Mouse (Mus musculus) midbrain, embryonic 14.5 days (tissue): ENCODE results near the gene Gm20517. TPM values are rescaled to one million over a fixed set of nuclear protein-coding genes. Genes with fewer than 3 reads are reported as not detected.
"Not testable (repeated sequence)": the region's sequence is repeated elsewhere in the genome, so short reads cannot be mapped to it uniquely, and the experiment has no call there.

Experiments used
- ATAC-seq: fragments of 200-750 bp; cut with Nextera tagmentation; 2 replicates; pipeline ENCODE4 v1.8.0; 2017; ENCODE audit warnings: moderate number of reproducible peaks, moderate library complexity; ENCODE audit not compliant: low FRiP score, low TSS enrichment
- DNase-seq: peaks from one replicate; pipeline ENCODE4 v3.0.0-alpha.2; 2015
- H3K27ac ChIP-seq: fragments of 300-500 bp; sonication (generic); replicated peaks from 2 replicates; pipeline ENCODE4 v1.5.1; 2014; ENCODE audit warnings: mild to moderate bottlenecking, low read depth, low read length, moderate library complexity
- H3K27me3 ChIP-seq: fragments of 300-500 bp; sonication (generic); 2 replicates; pipeline ENCODE4 v1.6.1; 2014; ENCODE audit warnings: low read length, control low read depth, mixed read lengths; ENCODE audit not compliant: control insufficient read depth, insufficient read depth
- H3K36me3 ChIP-seq: fragments of 300-500 bp; sonication (generic); 2 replicates; pipeline ENCODE4 v1.6.1; 2014; ENCODE audit warnings: low read length, control low read depth; ENCODE audit not compliant: control insufficient read depth, insufficient read depth
- H3K4me1 ChIP-seq: fragments of 300-500 bp; sonication (generic); 2 replicates; pipeline ENCODE4 v1.6.1; 2014; ENCODE audit warnings: mild to moderate bottlenecking, antibody characterized with exemption, low read length, control low read depth; ENCODE audit not compliant: control insufficient read depth, insufficient read depth
- H3K4me2 ChIP-seq: fragments of 300-500 bp; sonication (generic); 2 replicates; pipeline ENCODE4 v1.6.1; 2014; ENCODE audit warnings: mild to moderate bottlenecking, low read length, moderate library complexity
- H3K4me3 ChIP-seq: fragments of 300-500 bp; sonication (generic); replicated peaks from 2 replicates; pipeline ENCODE4 v1.5.1; 2014; ENCODE audit warnings: low read depth, low read length
- H3K9ac ChIP-seq: fragments of 300-500 bp; sonication (generic); replicated peaks from 2 replicates; pipeline ENCODE4 v1.6.1; 2014; ENCODE audit warnings: mild to moderate bottlenecking, low read length, moderate library complexity
- H3K9me3 ChIP-seq: fragments of 300-500 bp; sonication (generic); 2 replicates; pipeline ENCODE4 v1.6.1; 2016; ENCODE audit warnings: low read length, control low read depth, mixed read lengths; ENCODE audit not compliant: control insufficient read depth
- WGBS: fragments of 180-500 bp; shearing (Covaris S2); extraction: QIAGEN DNeasy Blood & Tissue Kit; methylation state at CpG from one replicate; pipeline ENCODE4 v1.1.7; 2014; 5-methylcytosine and 5-hydroxymethylcytosine counted together
- polyA plus RNA-seq: library from polyadenylated mRNA; unstranded; fragments of >200 nt; fragmentation: Nextera tagmentation; extraction: Ambion mirVana; gene quantifications from 2 replicates; pipeline ENCODE4 v1.2.1, GENCODE M21; 2014

The Gm20517 gene
- polyA plus RNA-seq, 1 experiment from 2014 or later, result 3.2 TPM

DNA sequence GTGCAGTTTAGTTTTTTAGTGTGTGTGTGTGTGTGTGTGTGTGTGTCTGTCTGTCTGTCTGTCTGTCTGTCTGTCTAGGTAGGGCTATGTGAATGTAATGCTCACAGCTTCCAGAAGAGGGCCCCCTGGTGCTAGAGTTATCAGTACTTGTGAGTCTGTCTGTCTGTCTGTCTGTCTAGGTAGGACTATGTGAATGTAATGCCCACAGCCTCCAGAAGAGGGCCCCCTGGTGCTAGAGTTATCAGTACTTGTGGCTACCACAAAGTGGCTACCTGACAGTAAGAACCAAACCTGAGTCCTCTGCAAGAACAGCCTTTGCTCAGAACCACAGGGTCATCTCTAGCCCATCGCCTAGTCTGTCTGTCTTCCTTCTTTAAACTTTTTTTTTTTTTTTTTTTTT, 35.3 kb downstream of the Gm20517 start:
- WGBS, result 72% methylated on average over 1 of the region's 1 CpGs
- Histone ChIP-seq H3K4me1 (no peaks in the 10 kb centered on the region), H3K9ac (no peak overlapping the region), H3K4me3 (no peak overlapping the region), H3K27me3 (no peaks in the 10 kb centered on the region), H3K9me3 (no peaks in the 10 kb centered on the region), H3K4me2 (no peak overlapping the region), H3K27ac (no peak overlapping the region), H3K36me3 (peaks cover 11% of the 10 kb centered on the region; the same call in 1 of the 2 replicates)
- DNase-seq (peak; percentile 65), ATAC-seq (no peak)

DNA sequence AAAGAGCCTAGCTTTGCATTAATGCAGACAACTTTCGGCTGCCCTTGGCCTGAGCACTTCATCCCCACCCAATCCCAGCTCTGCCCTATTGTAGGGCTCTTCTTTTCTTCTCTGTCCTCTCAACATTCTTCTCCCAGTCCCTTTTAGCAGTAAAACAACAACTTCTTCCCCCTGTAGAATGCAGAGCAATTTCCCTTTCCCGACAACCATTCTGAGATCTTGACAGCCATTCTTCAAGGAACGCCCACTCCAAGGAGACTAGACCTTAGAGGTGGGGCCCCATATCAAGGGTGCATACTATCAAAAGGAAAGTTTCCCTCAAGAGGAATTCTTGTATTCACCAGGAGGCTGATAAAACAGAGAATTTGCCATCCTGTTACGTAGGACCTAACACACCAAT, 37.6 kb downstream of the Gm20517 start:
- Histone ChIP-seq H3K9me3 (no peaks in the 10 kb centered on the region), H3K4me2 (no peak overlapping the region), H3K27me3 (no peaks in the 10 kb centered on the region), H3K36me3 (peaks cover 18% of the 10 kb centered on the region; the same call in 1 of the 2 replicates), H3K4me3 (no peak overlapping the region), H3K4me1 (no peaks in the 10 kb centered on the region), H3K9ac (no peak overlapping the region), H3K27ac (no peak overlapping the region)
- ATAC-seq (no peak), DNase-seq (no peak)
- WGBS, result 33% methylated on average over 4 of the region's 4 CpGs

GRCm38 (mm10) chr17:47651953-47652352, 40.6 kb downstream of the Gm20517 start:
- Histone ChIP-seq H3K27ac (no peak overlapping the region), H3K4me1 (no peaks in the 10 kb centered on the region), H3K36me3 (peaks cover 26% of the 10 kb centered on the region; the same call in 1 of the 2 replicates), H3K4me3 (no peak overlapping the region), H3K27me3 (no peaks in the 10 kb centered on the region), H3K9ac (no peak overlapping the region), H3K4me2 (no peak overlapping the region), H3K9me3 (no peaks in the 10 kb centered on the region)
- no peak for DNase-seq
- 62% methylated on average over 2 of the region's 2 CpGs for WGBS
- ATAC-seq, result no peak

DNA sequence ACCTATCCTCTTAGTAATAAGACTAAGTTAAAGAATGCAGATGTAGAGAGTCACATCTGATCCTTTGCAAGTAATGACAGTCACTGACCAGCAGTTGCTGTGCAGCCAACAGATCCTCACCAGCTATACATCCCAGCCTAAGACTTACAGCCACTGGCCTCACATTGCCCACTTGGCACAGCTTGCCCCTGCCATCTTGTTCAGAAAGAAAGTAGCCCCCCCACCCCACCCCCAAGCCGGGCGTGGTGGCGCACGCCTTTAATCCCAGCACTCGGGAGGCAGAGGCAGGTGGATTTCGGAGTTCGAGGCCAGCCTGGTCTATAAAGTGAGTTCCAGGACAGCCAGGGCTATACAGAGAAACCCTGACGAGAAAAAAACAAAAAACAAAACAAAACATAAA, 43.0 kb downstream of the Gm20517 start:
- not testable (repeated sequence) for H3K9ac ChIP-seq, H3K27me3 ChIP-seq, H3K4me3 ChIP-seq, H3K4me2 ChIP-seq, H3K9me3 ChIP-seq, DNase-seq, H3K27ac ChIP-seq, ATAC-seq, H3K4me1 ChIP-seq
- 96% methylated on average over 8 of the region's 8 CpGs for WGBS
- H3K36me3 ChIP-seq, result peaks cover 28% of the 10 kb centered on the region

- no peaks in the 10 kb centered on the region for H3K4me1 ChIP-seq
- 91% methylated on average over 5 of the region's 5 CpGs for WGBS
- no peak overlapping the region for H3K4me3 ChIP-seq
- no peak overlapping the region for H3K27ac ChIP-seq
- ATAC-seq (no peak), DNase-seq (no peak)
- peaks cover 27% of the 10 kb centered on the region; the same call in 1 of the 2 replicates for H3K36me3 ChIP-seq
- no peak overlapping the region for H3K9ac ChIP-seq
- no peaks in the 10 kb centered on the region for H3K27me3 ChIP-seq
- H3K4me2 ChIP-seq, result no peak overlapping the region
- no peaks in the 10 kb centered on the region for H3K9me3 ChIP-seq
These were observed 44.3 kb downstream of the Gm20517 start for GRCm38 (mm10) chr17:47655697-47656096.

DNA sequence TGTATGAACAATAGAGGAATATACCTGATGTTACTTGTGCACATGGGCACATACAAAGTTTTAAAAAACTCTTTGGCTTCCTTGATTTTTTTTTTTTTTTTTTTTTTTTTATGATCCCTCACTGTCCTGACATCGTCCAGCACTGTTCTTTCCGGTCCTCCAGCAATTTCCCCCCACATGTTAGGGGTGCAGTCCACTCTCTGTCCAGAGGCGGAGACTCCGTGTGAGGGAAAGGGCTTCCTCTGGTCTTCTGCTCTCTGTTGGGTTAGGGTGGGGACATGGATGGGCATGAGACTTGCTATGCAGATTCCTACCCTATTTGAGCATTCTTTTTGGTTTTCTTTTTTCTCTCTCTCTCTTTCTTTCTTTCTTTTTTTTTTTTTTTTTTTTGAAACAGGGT, 46.5 kb downstream of the Gm20517 start:
- no peaks in the 10 kb centered on the region for H3K9me3 ChIP-seq
- H3K27me3 ChIP-seq, result no peaks in the 10 kb centered on the region
- peaks cover 25% of the 10 kb centered on the region; the same call in 1 of the 2 replicates for H3K36me3 ChIP-seq
- no peak overlapping the region for H3K4me3 ChIP-seq
- no peak overlapping the region for H3K27ac ChIP-seq
- WGBS, result 91% methylated on average over 4 of the region's 4 CpGs
- no peaks in the 10 kb centered on the region for H3K4me1 ChIP-seq
- no peak overlapping the region for H3K9ac ChIP-seq
- ATAC-seq, result no peak
- DNase-seq, result no peak
- H3K4me2 ChIP-seq, result no peak overlapping the region

GRCm38 (mm10) chr17:47658741-47659243, 47.4 kb downstream of the Gm20517 start:
- 90% methylated on average over 3 of the region's 3 CpGs for WGBS
- H3K27ac ChIP-seq, result no peak overlapping the region
- ATAC-seq, result no peak
- no peaks in the 10 kb centered on the region for H3K9me3 ChIP-seq
- H3K36me3 ChIP-seq, result peaks cover 18% of the 10 kb centered on the region; the same call in 1 of the 2 replicates
- no peak overlapping the region for H3K9ac ChIP-seq
- no peak overlapping the region for H3K4me3 ChIP-seq
- no peak overlapping the region for H3K4me2 ChIP-seq
- no peaks in the 10 kb centered on the region for H3K27me3 ChIP-seq
- H3K4me1 ChIP-seq, result no peaks in the 10 kb centered on the region
- no peak for DNase-seq

DNA sequence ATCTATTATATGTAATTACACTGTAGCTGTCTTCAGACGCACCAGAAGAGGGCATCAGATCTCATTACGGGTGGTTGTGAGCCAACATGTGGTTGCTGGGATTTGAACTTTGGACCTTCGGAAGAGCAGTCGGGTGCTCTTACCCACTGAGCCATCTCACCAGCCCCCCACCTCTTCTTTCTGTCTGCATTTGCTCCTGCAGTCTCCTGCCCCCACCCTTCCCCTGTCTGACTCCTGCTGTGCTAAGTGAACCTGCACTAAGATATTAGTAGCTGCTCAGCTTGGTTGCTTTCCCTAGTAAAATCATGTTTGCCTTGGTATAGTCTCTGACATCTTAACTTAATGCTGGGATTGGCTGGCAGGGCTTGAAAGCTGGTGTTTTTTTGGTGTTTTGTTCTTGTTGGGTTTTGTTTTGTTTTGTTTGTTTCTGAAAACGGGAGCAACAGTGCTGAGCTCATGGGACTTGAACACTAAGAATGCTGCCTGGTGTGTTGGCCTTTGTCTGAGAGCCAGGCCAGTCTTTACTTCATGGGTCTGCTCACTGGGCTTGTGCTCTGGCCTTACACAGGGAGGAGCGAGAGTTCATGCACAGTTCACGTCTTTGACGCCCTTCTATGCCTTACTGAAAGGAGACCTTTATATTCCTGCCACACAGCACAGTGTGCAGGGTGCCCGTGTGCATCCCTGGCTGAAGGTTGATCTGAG, 51.8 kb downstream of the Gm20517 start:
- no peak for DNase-seq
- Histone ChIP-seq H3K36me3 (peaks cover 12% of the 10 kb centered on the region; the same call in 1 of the 2 replicates), H3K4me1 (no peaks in the 10 kb centered on the region), H3K4me2 (no peak overlapping the region), H3K27ac (no peak overlapping the region), H3K27me3 (no peaks in the 10 kb centered on the region), H3K9me3 (no peaks in the 10 kb centered on the region), H3K9ac (no peak overlapping the region), H3K4me3 (no peak overlapping the region)
- 30% methylated on average over 9 of the region's 9 CpGs for WGBS
- no peak for ATAC-seq

DNA sequence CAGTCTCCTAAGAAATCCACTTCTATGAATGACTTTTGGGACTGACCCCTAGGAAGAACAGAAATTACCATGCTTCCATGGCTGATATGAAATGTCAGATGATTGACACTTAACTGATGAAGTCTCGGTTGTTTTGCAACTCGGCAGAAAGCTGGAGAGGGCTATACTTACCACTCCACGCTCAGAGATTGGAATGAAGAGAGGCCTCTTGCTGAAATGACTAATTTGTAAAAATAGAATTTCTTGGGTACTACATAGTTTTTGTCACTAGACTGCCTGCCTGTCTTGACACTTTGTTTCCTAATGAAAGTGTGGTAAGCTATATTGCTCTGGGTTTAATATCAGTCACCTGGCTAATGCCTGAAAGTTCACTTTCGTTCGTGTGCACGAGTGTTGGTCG, 53.1 kb downstream of the Gm20517 start:
- Histone ChIP-seq H3K27ac (no peak overlapping the region), H3K4me1 (peaks cover 6% of the 10 kb centered on the region; the same call in 1 of the 2 replicates), H3K4me2 (no peak overlapping the region), H3K27me3 (no peaks in the 10 kb centered on the region), H3K9me3 (no peaks in the 10 kb centered on the region), H3K4me3 (no peak overlapping the region), H3K36me3 (peaks cover 9% of the 10 kb centered on the region; the same call in 1 of the 2 replicates), H3K9ac (no peak overlapping the region)
- ATAC-seq (no peak), DNase-seq (no peak)
- 90% methylated on average over 7 of the region's 7 CpGs for WGBS
